Comparison of ENCODE assay signal across 8 mouse cellular contexts in genomic region chrX:41400058-41400904, GRCm38 (mm10). TPM values are rescaled to one million over a fixed set of nuclear protein-coding genes. Genes with fewer than 3 reads are reported as not detected.
DNase-seq lines count a peak whose midpoint lies in the region; ATAC-seq lines count a peak whose summit lies in the region.

Gene Gria3 (plus strand): TSS chrX:41400854.

- peak; percentile 34 for DNase-seq in CD4-positive, CD25-positive, alpha-beta regulatory T cell, adult 2 months (ENCODE audit: low read depth, low spot score)
- DNase-seq in ES-CJ7 (ENCODE audit: low read depth, low spot score): peak; percentile 21
- peak; percentile 54 for DNase-seq in embryonic facial prominence, embryonic 10.5 days (ENCODE audit: low spot score)
- DNase-seq in left cerebral cortex, postnatal 14 days (ENCODE audit: low spot score in 2 of 2): peak; percentile 34 to 43
- DNase-seq in midbrain, embryonic 14.5 days: peak; percentile 66
- peak; percentile 8 to 16 for DNase-seq in thymus, postnatal 10 days (ENCODE audit: low spot score in 2 of 2)
- no peak for DNase-seq in cerebellum, postnatal 36 days

- 13% methylated on average over 21 of the region's 21 CpGs for WGBS in embryonic facial prominence, embryonic 10.5 days
- 15% methylated on average over 21 of the region's 21 CpGs for WGBS in hindbrain, embryonic 12.5 days
- 18% methylated on average over 21 of the region's 21 CpGs for WGBS in midbrain, embryonic 14.5 days

- H3K4me2 ChIP-seq in hindbrain, embryonic 12.5 days (replicated peaks): peak within 1 kb of the TSS; percentile 66
- peak within 1 kb of the TSS; percentile 70 for H3K4me2 ChIP-seq in midbrain, embryonic 14.5 days (ENCODE audit: low read length)

- peak within 1 kb of the TSS; percentile 59 for H3K4me3 ChIP-seq in embryonic facial prominence, embryonic 10.5 days
- H3K4me3 ChIP-seq in hindbrain, embryonic 12.5 days: peak within 1 kb of the TSS; percentile 43
- H3K4me3 ChIP-seq in midbrain, embryonic 14.5 days (replicated peaks; ENCODE audit: low read depth, low read length): peak within 1 kb of the TSS; percentile 47

- H3K27me3 ChIP-seq in embryonic facial prominence, embryonic 10.5 days (replicated peaks; ENCODE audit: low read depth, poor library complexity, severe bottlenecking): peaks cover 30% of the 10 kb centered on the region
- no peaks in the 10 kb centered on the region for H3K27me3 ChIP-seq in hindbrain, embryonic 12.5 days
- no peaks in the 10 kb centered on the region for H3K27me3 ChIP-seq in midbrain, embryonic 14.5 days (ENCODE audit: control insufficient read depth, insufficient read depth, low read length)

- no peaks in the 10 kb centered on the region for H3K9me3 ChIP-seq in embryonic facial prominence, embryonic 10.5 days
- no peaks in the 10 kb centered on the region for H3K9me3 ChIP-seq in hindbrain, embryonic 12.5 days (replicated peaks)
- H3K9me3 ChIP-seq in midbrain, embryonic 14.5 days (ENCODE audit: control insufficient read depth, low read length): no peaks in the 10 kb centered on the region

- H3K36me3 ChIP-seq in embryonic facial prominence, embryonic 10.5 days (replicated peaks): no peaks in the 10 kb centered on the region
- H3K36me3 ChIP-seq in hindbrain, embryonic 12.5 days: no peaks in the 10 kb centered on the region
- no peaks in the 10 kb centered on the region for H3K36me3 ChIP-seq in midbrain, embryonic 14.5 days (ENCODE audit: control insufficient read depth, insufficient read depth, low read length)

- peak within 1 kb of the TSS; percentile 56 for H3K9ac ChIP-seq in hindbrain, embryonic 12.5 days
- H3K9ac ChIP-seq in midbrain, embryonic 14.5 days (replicated peaks; ENCODE audit: low read length): peak within 1 kb of the TSS; percentile 49

- ATAC-seq in hindbrain, embryonic 12.5 days (ENCODE audit: low FRiP score): peak; percentile 75
- peak; percentile 79 for ATAC-seq in midbrain, embryonic 14.5 days (ENCODE audit: low FRiP score, low TSS enrichment)

- peaks cover 12% of the 10 kb centered on the region for H3K4me1 ChIP-seq in embryonic facial prominence, embryonic 10.5 days
- H3K4me1 ChIP-seq in hindbrain, embryonic 12.5 days: no peaks in the 10 kb centered on the region; the same call in 1 of the 2 replicates
- 0 out of 2 replicates have a peak, but pooled peaks cover 3% of the 10 kb centered on the region for H3K4me1 ChIP-seq in midbrain, embryonic 14.5 days (ENCODE audit: control insufficient read depth, insufficient read depth, low read length)

- H3K27ac ChIP-seq in embryonic facial prominence, embryonic 10.5 days (replicated peaks): peak within 1 kb of the TSS; percentile 75
- peak within 1 kb of the TSS; percentile 40 for H3K27ac ChIP-seq in hindbrain, embryonic 12.5 days
- peak within 1 kb of the TSS; percentile 64 for H3K27ac ChIP-seq in midbrain, embryonic 14.5 days (replicated peaks; ENCODE audit: low read depth, low read length)

- intact Hi-C loops in left cerebral cortex, postnatal 14 days (cut with DNase I): loop anchor here (10.0 kb wide), 1 partner anchor 215 kb away; no protein-coding TSS in a partner anchor

RNA-seq across cellular contexts. Expression of gene Gria3, which starts in this region (rescaled TPM):
- 2.9 and 3.5 TPM in 2 replicates for polyA plus RNA-seq in embryonic facial prominence, embryonic 10.5 days (2016; fragmentation: Nextera tagmentation; extraction: Ambion mirVana)
- 8.4 and 10.2 TPM in 2 replicates for polyA plus RNA-seq in hindbrain, embryonic 12.5 days (2016; fragmentation: Nextera tagmentation; extraction: Ambion mirVana)
- 100 to 1,000 TPM; 178 to 196 TPM for total RNA-seq in left cerebral cortex, postnatal 14 days (2021)
- polyA plus RNA-seq in midbrain, embryonic 14.5 days (2014; fragmentation: Nextera tagmentation; extraction: Ambion mirVana): 14.9 and 17.1 TPM in 2 replicates

Comparison
In these comparisons a context has a peak if more than half of its experiments do, and no peak if none do; other contexts are left out.
1. DNase-seq: peak in CD4-positive, CD25-positive, alpha-beta regulatory T cell, adult 2 months (single experiment), ES-CJ7 (single experiment), embryonic facial prominence, embryonic 10.5 days (single experiment), left cerebral cortex, postnatal 14 days (2 of 2), midbrain, embryonic 14.5 days (single experiment) and thymus, postnatal 10 days (2 of 2); none in cerebellum, postnatal 36 days (0 of 2).
2. Peak in every context shown above with its lines, with median percentiles within 50 percentile points of each other: H3K27ac ChIP-seq and H3K4me3 ChIP-seq.